Mouse (Mus musculus) layer of hippocampus, adult 11-12 months (tissue): ENCODE measurements at regions not wholly inside any gene's neighbourhood (a gene's known extent, or its start where the extent isn't known, plus 50 kb on each side); places are given as distances from the start of the nearest gene placed in this dataset.

Source experiments
- DNase-seq: peaks from one replicate; pipeline ENCODE4 v3.0.0; 2022; ENCODE audit warnings: low spot score

DNA sequence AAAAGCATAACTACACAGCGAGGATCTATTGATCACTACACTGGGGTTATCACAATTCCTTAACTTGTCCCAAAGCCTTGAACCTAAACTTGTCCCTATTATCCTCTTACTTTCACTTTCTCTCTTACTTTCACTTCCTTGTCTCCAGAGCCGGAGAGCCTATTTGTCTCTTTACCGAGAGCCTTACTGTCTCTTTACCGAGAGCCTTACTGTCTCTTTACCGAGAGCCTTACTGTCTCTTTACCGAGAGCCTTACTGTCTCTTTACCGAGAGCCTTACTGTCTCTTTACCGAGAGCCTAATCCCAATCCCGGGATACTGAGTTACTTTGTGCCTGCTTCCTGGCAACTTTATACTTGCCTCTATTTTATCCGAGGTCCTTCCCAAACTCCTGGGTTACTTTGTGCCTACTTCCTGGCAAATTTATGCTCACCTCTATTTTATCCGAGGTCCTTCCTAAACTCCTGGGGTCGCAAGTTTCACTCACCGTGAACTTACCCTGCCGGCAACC lies 335.3 kb upstream of the Ccng1 start:
- peak; percentile 27 for DNase-seq

GRCm38 (mm10) chr11:41063570-41063969 lies 308.5 kb upstream of the Ccng1 start:
- no peak for DNase-seq

DNA sequence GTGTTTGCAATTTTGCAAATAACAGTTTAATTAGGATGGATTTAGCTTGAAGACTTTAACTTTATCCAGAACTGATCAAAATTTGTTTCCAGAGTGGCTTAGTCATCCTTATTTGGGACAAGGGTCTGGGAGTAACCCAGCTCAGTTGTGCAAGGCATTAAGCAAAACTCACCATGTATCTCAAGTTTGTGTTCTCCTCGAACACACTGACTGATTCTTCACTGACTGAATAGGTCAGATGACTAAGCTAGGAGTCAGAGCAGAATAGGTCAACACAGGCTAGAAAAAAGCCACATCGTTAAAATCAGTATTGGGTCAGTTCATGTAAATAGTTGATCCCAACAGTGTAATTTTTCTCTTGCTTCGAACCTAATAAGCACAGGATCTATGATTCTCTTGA lies 302.7 kb upstream of the Ccng1 start:
- DNase-seq = no peak

DNA sequence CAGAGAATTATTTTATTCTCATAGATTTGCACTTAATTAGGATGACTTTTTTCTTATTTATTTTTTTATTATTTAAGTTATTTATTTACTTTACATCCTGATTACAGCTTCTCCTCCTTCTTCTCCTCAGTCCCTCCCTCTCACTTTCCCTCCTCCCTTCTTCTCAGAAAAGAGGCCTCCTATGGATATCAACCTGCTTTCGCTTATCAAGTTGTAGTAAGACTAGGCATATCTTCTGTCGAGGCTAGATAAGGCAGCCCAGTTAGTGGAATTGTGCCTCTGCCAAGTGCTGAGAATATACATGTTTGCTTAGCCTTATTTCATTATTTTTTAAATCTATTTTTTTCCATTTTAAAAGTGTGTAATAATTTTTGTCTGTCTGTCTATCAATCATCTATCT lies 274.9 kb upstream of the Ccng1 start:
- DNase-seq = no peak

DNA sequence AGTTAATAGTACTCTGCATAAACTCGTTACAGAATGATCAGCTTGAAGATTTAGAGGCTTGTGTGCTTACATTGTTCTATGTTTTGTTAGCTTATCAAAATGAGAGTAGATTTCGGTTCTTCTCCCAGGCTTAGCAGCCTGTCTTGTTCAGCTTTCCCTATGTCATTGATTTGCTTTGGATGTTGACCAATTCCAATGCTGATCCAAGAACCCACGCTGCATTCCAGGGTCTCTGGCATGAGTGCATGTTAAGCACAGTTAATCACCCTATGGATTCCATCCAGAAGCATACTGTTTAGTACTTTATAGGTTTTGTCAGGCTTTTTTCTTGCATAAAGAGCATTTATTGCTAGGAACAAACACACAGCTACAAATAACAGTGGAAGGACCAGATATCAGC lies 255.0 kb upstream of the Ccng1 start:
- no peak for DNase-seq

GRCm38 (mm10) chr11:40972806-40973205 lies 217.7 kb upstream of the Ccng1 start:
- peak; percentile 20 for DNase-seq

DNA sequence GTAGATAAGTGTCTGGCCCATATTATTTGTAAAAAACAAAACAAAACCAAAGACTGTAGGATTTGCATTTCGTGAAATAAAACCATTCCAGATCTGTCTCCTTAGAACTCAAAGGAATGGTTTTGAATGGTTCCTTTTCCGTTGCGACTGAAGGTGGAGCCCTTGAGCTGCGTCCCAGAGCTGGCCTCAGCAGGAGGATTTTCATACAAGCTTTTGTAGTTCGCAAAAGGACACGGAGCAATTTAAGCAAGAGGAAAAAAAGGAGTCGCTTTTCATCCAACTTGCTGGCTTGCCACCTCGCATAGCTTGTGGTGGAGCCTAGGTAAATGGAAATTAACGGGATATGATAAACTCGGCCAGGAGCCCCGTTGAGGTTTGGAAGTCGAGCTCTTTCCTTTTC lies 172.1 kb upstream of the Ccng1 start:
- peak; percentile 70 for DNase-seq

- DNase-seq = no peak
These were observed 136.4 kb upstream of the Ccng1 start for GRCm38 (mm10) chr11:40891485-40891884.

- DNase-seq = no peak
These were observed 129.4 kb upstream of the Ccng1 start for GRCm38 (mm10) chr11:40884509-40884908.

DNA sequence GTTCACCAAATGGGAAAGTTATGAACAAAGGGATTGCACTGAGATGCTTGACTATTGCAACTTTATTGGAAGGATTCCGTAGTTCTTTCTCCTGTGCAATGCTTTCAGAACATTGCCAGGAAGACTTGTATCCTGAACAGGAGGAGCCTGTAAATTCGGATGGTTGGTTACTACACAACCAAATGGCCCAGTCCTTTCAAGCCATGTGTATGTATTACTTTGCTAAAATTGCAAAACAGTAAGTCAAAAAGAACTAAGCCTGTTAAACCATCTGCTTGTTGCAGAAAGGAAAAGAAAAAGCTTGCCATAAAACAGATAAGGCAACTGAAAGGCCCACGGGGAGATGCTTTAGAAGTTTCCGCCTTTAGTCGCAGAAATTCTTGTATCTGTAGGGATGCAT lies 124.5 kb upstream of the Ccng1 start:
- no peak for DNase-seq

DNA sequence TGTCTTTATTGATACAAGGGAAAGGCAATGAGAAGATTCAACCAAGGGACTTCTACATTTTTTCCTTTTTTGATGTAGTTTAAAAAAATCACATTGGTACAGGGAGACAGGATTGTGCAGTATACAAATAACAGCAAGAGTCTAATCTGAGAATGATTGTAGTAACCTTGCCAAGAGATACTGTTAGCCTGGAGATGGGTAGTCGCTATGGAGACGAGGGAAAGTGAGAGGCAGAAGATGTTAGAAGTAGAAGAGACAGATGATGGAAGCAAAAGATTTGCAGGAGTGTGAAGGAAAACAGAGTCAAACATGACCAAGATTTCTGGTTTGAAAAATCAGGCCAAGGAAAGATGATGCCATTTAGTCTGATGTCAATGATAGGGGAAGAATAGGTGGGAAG lies 117.9 kb upstream of the Ccng1 start:
- no peak for DNase-seq

GRCm38 (mm10) chr11:40865694-40866093 lies 110.6 kb upstream of the Ccng1 start:
- DNase-seq = peak; percentile 88

- DNase-seq = no peak
These were observed 96.2 kb upstream of the Ccng1 start for GRCm38 (mm10) chr11:40851361-40851760.

- no peak for DNase-seq
These were observed 95.6 kb upstream of the Ccng1 start for GRCm38 (mm10) chr11:40850652-40851092.

GRCm38 (mm10) chr11:40846586-40846985 lies 91.5 kb upstream of the Ccng1 start:
- no peak for DNase-seq

DNA sequence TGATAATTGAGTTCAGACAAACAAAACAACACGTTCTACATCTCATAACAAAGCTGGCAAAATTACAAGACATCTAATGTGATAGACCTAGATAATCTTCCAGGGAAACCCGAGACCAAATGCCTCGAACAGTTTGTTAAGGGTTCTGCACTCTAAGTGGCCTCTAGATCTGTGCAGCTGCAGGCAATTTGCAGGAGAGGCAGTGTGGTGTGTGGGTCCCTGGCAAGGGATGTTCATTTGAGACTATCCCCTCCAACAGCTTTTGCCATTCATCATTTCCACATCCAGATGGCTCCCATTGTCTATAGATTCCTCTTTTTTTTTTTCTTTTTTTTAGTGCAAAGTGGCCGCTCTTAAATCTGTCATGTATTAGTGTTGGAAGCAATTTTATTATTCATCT lies 80.3 kb upstream of the Ccng1 start:
- DNase-seq = no peak
